Mouse (Mus musculus): Measurements from ENCODE around the gene Gstm2.

DNA sequence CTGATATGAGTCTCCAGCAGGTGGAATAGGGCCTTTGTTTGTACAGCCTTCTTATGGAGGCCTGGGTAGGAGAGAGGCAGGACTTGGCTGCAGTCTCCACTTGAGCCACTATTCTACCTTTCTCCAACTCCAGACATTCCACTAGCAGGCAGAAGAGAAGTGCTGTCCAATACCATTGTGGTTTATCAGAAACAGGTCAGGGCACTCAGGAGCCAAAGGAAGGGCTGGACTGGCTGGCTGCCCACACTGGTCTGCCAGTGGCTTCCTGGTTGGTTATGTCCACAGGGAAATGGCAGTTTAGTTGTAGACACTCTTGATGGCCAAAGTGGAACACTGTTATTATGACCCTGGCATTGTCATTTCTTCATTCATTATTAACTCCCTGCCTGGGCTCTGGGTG lies 45.9 kb upstream of the Gstm2 start:
- TF ChIP-seq CTCF (IDR thresholded peaks at IDR 0.05; ENCODE audit: low read depth, low read length): no peak
- no peak for TF ChIP-seq POLR2A (IDR thresholded peaks at IDR 0.05; ENCODE audit: borderline replicate concordance, low read depth, low read length)
